Mouse (Mus musculus) splenic B cell, adult 2 months (primary cell): ENCODE results near the gene Wwox.

Experiments used
- DNase-seq: peaks from one replicate; pipeline ENCODE4 v3.0.0-alpha.2; 2011; ENCODE audit warnings: low read depth, low spot score
- H3K27me3 ChIP-seq: 2 replicates; pipeline ENCODE4 v1.6.1; 2012; ENCODE audit warnings: mild to moderate bottlenecking, low read length, moderate library complexity, mixed read lengths; ENCODE audit not compliant: control insufficient read depth, poor library complexity, insufficient read depth, severe bottlenecking
- H3K36me3 ChIP-seq: 2 replicates; pipeline ENCODE4 v1.6.1; 2012; ENCODE audit warnings: mild to moderate bottlenecking, low read length, moderate library complexity, mixed read lengths; ENCODE audit not compliant: control insufficient read depth, poor library complexity, insufficient read depth, severe bottlenecking

The Wwox gene

GRCm38 (mm10) chr8:114618908-114619508 lies 179.6 kb downstream of the Wwox start:
- Histone ChIP-seq H3K27me3 (no peaks in the 10 kb centered on the region), H3K36me3 (no peaks in the 10 kb centered on the region)
- no peak for DNase-seq

GRCm38 (mm10) chr8:114625402-114625801 lies 185.9 kb downstream of the Wwox start:
- no peaks in the 10 kb centered on the region for H3K27me3 ChIP-seq
- no peak for DNase-seq
- no peaks in the 10 kb centered on the region for H3K36me3 ChIP-seq

- Histone ChIP-seq H3K27me3 (no peaks in the 10 kb centered on the region), H3K36me3 (no peaks in the 10 kb centered on the region)
- no peak for DNase-seq
Observed at GRCm38 (mm10) chr8:114626897-114627296, 187.4 kb downstream of the Wwox start.

GRCm38 (mm10) chr8:114629719-114630118 lies 190.3 kb downstream of the Wwox start:
- DNase-seq: no peak

GRCm38 (mm10) chr8:114631087-114631486 lies 191.6 kb downstream of the Wwox start:
- Histone ChIP-seq H3K36me3 (no peaks in the 10 kb centered on the region), H3K27me3 (no peaks in the 10 kb centered on the region)
- no peak for DNase-seq

More at GRCm38 (mm10) chr8:114629719-114630118, 190.3 kb downstream of the Wwox start:
- Histone ChIP-seq H3K36me3 (no peaks in the 10 kb centered on the region), H3K27me3 (no peaks in the 10 kb centered on the region)

- Histone ChIP-seq H3K36me3 (no peaks in the 10 kb centered on the region), H3K27me3 (no peaks in the 10 kb centered on the region)
- no peak for DNase-seq
Observed at GRCm38 (mm10) chr8:114634151-114634550, 194.7 kb downstream of the Wwox start.

- no peak for DNase-seq
- no peaks in the 10 kb centered on the region for H3K27me3 ChIP-seq
- H3K36me3 ChIP-seq: no peaks in the 10 kb centered on the region
Observed at GRCm38 (mm10) chr8:114634669-114635410, 195.4 kb downstream of the Wwox start.

GRCm38 (mm10) chr8:114636376-114636775 lies 196.9 kb downstream of the Wwox start:
- Histone ChIP-seq H3K27me3 (no peaks in the 10 kb centered on the region), H3K36me3 (no peaks in the 10 kb centered on the region)
- DNase-seq: no peak

- Histone ChIP-seq H3K27me3 (peaks cover 1% of the 10 kb centered on the region; the same call in 1 of the 2 replicates), H3K36me3 (no peaks in the 10 kb centered on the region)
- DNase-seq: no peak
Observed at GRCm38 (mm10) chr8:114641809-114642208, 202.4 kb downstream of the Wwox start.

- H3K27me3 ChIP-seq: peaks cover 2% of the 10 kb centered on the region; the same call in 1 of the 2 replicates
Observed at GRCm38 (mm10) chr8:114650789-114651188, 211.3 kb downstream of the Wwox start.

GRCm38 (mm10) chr8:114657789-114658188 lies 218.3 kb downstream of the Wwox start:
- Histone ChIP-seq H3K36me3 (no peaks in the 10 kb centered on the region), H3K27me3 (no peaks in the 10 kb centered on the region)
- DNase-seq: no peak

More at GRCm38 (mm10) chr8:114650789-114651188, 211.3 kb downstream of the Wwox start:
- H3K36me3 ChIP-seq: no peaks in the 10 kb centered on the region
- DNase-seq: no peak

- Histone ChIP-seq H3K36me3 (no peaks in the 10 kb centered on the region), H3K27me3 (no peaks in the 10 kb centered on the region)
- no peak for DNase-seq
Observed at GRCm38 (mm10) chr8:114658475-114658874, 219.0 kb downstream of the Wwox start.

GRCm38 (mm10) chr8:114663053-114663452 lies 223.6 kb downstream of the Wwox start:
- Histone ChIP-seq H3K27me3 (no peaks in the 10 kb centered on the region), H3K36me3 (no peaks in the 10 kb centered on the region)
- peak; percentile 49 for DNase-seq

- no peaks in the 10 kb centered on the region for H3K36me3 ChIP-seq
Observed at GRCm38 (mm10) chr8:114665521-114665920, 226.1 kb downstream of the Wwox start.

GRCm38 (mm10) chr8:114670801-114671200 lies 231.3 kb downstream of the Wwox start:
- Histone ChIP-seq H3K27me3 (no peaks in the 10 kb centered on the region), H3K36me3 (no peaks in the 10 kb centered on the region)
- DNase-seq: no peak

More at GRCm38 (mm10) chr8:114665521-114665920, 226.1 kb downstream of the Wwox start:
- DNase-seq: no peak
- H3K27me3 ChIP-seq: no peaks in the 10 kb centered on the region
